Mouse (Mus musculus) olfactory bulb, adult 2 months (tissue): Measurements from ENCODE around the gene Sytl3.
"Not testable (repeated sequence)": the region's sequence is repeated elsewhere in the genome, so short reads cannot be mapped to it uniquely, and the experiment has no call there.

Experiments
- CTCF ChIP-seq: fragments of 200-500 bp; IDR thresholded peaks from 2 replicates; pipeline ENCODE4 v1.5.1; 2012; ENCODE audit warnings: low read depth, mild to moderate bottlenecking, low read length, moderate library complexity; ENCODE audit not compliant: insufficient read depth
- POLR2A ChIP-seq: fragments of 200-500 bp; IDR thresholded peaks from 2 replicates; pipeline ENCODE4 v1.6.1; 2012; ENCODE audit warnings: mild to moderate bottlenecking, low read depth, low read length, moderate library complexity; ENCODE audit not compliant: insufficient read depth

GRCm38 (mm10) chr17:6689344-6689743, 30.5 kb downstream of the Sytl3 start:
- TF ChIP-seq CTCF, POLR2A: not testable (repeated sequence)
